Mouse (Mus musculus) liver, postnatal 0 days (tissue): ENCODE measurements at regions not wholly inside any gene's neighbourhood (a gene's known extent, or its start where the extent isn't known, plus 50 kb on each side); places are given as distances from the start of the nearest gene placed in this dataset.

ENCODE experiments used
- CTCF ChIP-seq: sonication (generic); IDR thresholded peaks from 2 replicates; pipeline ENCODE4 v1.5.1; 2016; ENCODE audit warnings: antibody characterized with exemption, low read depth
- EP300 ChIP-seq: IDR thresholded peaks from 2 replicates; pipeline ENCODE4 v1.6.1; 2016; ENCODE audit warnings: antibody characterized with exemption, low read depth, mild to moderate bottlenecking

- TF ChIP-seq CTCF: no peak
- no peak for TF ChIP-seq EP300
Observed at GRCm38 (mm10) chr8:107860251-107860650, 82.2 kb upstream of the Zfhx3 start.
